Mouse (Mus musculus): ENCODE measurements around the gene Pop7.

Gene Pop7

GRCm38 (mm10) chr5:137527413-137527812 lies 25.1 kb upstream of the Pop7 start:
- DNase-seq: no peak

GRCm38 (mm10) chr5:137526192-137526936 lies 24.0 kb upstream of the Pop7 start:
- DNase-seq: peak; percentile 42

- no peak for DNase-seq
Measured at GRCm38 (mm10) chr5:137525511-137525910, 23.2 kb upstream of the Pop7 start.

DNA sequence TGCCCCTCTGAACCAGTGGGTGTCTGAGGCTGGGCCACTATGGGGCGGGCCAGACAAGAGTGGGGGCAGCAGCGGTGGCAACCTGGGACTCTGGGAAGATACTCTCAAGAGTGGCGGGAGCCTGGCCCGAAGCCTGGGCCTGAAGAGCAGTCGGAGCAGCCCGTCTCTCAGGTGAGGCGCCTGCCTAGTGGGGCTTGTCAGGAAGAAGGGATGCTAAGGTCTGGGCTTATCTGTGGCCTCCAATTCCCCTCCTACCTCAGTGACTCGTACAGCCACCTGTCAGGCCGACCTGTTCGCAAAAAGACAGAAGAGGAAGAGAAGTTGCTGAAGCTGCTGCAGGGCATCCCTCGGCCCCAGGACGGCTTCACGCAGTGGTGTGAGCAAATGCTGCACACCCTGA lies 22.4 kb upstream of the Pop7 start:
- DNase-seq: no peak

GRCm38 (mm10) chr5:137524251-137524515 lies 21.9 kb upstream of the Pop7 start:
- no peak for DNase-seq

DNA sequence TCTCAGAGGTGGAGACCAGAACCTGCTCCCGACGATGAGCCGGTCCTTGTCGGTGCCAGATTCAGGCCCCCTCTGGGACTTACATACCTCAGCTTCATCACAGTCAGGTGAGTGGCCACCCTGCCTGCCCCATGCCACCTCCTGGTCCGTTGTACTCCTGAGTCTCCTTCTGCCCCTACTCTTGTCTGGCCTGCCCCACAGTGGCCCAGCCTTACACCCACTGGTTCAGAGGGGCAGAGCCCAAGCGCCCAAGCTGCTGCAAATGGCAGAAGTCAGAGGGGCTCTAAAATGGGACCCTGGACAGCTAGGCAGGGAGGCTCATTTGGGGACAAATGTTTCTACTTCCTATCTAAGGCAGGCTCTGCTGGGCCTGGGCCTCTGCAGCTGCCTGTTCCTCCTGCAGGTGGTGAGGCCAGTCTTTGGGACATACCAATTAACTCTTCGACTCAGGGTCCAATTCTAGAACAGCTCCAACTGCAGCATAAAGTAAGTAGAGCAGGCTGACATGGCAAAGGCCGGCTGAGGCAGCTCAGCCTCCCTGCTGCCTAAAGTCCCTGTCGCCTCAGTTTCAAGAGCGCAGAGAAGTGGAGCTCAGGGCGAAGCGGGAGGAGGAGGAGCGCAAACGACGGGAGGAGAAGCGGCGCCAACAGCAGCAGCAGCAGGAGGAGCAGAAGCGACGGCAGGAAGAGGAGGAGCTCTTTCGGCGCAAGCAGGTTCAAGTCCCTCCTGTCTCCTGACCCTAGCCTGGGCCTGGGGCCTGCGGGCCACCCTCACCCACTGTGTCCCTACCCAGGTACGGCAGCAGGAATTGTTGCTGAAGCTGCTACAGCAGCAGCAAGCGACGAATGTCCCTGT lies 21.3 kb upstream of the Pop7 start:
- no peak for DNase-seq

DNA sequence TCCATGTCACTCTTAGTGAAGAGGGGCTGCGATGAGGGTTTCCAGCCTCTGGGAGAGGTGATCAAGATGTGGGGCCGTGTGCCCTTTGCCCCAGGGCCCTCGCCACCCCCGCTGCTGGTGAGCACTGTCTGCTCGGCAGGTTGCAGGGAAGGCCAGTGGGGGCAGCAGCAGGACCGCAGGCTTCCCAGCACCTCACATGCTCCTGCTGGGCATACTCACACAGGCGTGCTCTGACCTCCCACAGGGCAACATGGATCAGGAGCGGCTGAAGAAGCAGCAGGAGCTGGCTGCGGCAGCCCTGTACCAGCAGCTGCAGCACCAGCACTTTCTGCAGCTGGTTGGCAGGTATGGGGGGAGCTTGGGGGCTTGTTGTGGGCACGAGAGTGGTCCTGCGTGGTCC lies 20.4 kb upstream of the Pop7 start:
- DNase-seq: no peak

- DNase-seq: no peak
Measured at GRCm38 (mm10) chr5:137521861-137522260, 19.5 kb upstream of the Pop7 start.

DNA sequence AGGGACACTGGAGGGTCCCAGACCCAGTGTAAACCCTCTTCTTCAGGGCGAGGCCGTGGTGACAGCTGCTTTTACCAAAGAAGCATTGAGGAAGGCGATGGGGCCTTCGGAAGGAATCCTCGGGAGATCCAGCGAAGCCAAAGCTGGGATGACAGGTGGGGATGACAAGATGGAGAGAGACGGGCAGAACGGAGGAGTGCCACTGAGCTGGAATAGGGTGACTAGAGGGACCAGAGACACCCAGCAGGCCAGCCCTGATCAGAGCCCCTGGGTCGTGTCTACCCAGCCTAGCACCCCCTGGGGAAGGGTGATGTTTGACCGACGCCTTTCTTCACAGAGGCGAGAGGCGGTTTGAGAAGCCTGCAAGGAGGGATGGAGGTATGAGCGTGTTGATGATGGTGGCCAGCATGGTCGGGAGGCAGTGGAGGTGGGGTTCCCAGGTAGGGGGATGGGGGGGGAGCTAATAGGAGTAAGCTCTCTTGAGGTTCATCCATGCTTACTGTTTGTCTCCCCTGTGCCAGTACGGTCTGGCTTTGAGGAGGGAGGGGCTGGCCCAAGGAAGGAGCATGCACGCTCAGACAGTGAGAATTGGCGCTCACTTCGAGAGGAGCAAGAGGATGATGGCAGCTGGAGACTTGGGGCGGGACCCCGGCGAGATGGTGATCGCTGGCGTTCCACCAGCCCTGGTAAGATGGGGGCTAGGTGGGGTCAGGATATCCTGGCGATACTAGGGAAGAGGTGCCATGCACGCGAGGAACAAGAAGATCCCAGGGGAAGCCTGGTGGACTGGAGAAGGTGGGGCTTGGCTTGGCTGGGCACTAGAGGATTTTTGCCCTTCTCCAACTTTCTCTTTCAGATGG lies 17.6 kb upstream of the Pop7 start:
- no peak for DNase-seq

- DNase-seq: peak; percentile 45
Measured at GRCm38 (mm10) chr5:137518436-137518835, 16.1 kb upstream of the Pop7 start, which contains the start of gene Gigyf1. TSS of gene Gigyf1 (plus strand) at chr5:137518548.

GRCm38 (mm10) chr5:137514811-137515210 lies 12.5 kb upstream of the Pop7 start:
- DNase-seq: no peak

GRCm38 (mm10) chr5:137513951-137514721 lies 11.8 kb upstream of the Pop7 start:
- DNase-seq: no peak

- peak; percentile 37 for DNase-seq
Measured at GRCm38 (mm10) chr5:137512847-137513794, 10.8 kb upstream of the Pop7 start.

GRCm38 (mm10) chr5:137511706-137512105 lies 9.4 kb upstream of the Pop7 start:
- no peak for DNase-seq

DNA sequence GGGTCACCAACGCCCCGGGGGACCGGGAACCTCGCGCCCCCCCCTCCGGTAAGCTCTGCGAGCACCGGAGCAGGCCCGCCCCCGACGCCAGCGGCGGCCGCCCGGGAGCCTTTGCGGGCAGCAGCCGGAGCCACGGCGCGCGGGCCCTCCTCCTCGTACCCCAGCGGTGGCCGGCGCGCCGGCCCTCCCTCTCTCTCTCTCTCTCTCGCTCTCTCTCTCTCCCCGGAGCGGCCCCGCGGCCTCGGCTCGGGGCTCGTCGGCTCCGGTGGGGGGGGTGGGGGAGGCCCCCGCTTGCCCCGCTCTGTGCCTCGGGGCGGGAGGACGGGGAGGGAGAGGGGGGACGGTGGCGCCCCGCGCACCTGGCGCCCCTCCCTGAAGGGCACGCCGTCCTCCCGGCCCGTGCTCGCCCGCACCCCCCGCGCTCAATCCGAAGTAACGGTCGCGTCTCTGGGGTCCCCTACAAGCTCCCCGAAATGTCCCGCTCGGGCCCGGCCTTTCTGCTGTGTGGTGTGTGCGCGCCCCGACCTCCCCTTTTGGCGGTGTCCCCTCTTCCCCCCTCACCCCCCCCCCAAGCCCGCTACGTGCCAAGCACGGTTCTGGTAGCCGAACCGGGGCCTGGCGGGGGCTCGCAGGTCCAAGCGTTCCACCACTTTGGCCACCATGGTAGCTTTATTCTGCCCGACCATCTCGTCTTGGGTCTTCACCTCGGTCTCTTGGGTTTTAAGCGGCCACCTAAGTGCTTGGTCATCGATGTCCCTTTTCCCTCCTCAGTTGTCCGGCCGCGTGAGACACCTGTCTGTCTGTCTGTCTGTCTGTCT lies 8.5 kb upstream of the Pop7 start:
- DNase-seq: peak; percentile 46

DNA sequence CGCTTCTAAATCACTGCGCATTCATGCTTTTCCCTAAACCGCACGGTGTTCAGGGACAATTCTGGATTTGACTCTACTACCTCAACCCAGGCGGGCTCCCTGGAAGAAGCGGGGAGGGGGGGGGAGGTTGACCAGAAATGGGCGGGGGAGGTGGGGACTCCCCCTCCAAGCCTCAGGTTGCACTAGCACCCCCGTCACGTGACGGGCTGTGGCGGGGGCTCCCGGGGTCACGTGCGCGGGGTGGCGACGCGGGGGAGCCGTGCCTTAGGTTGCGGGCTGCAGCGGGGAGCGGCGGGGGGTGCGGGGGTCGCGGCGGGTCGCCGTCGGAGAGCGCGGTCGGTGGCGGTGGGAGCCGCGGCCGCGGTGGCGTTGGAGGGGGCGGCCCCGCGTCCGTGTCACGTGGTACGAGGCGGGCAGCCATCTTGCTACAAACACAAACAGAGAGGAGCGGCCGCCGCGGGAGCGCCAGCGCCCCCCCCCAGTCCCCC lies 7.7 kb upstream of the Pop7 start:
- DNase-seq: peak; percentile 79

DNA sequence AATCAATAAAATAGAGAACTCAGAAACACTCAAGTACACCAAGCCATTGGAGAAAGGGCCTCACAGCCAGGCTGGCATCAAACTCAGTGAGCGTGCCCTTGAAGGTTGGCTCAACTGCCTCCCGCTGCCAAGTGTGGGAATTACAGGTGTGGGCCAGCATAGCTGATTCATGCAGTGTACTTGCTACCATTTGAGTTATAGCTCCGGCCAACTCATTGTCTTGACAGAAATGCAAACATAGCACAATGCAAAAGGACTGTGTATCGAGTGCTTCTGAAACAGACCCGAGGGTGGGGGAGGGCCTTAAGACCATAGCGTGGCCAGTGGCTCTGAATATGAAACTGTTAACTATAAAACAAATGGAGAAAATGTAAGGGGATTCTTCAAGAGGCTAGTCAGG lies 1.7 kb upstream of the Pop7 start:
- no peak for DNase-seq

- DNase-seq: peak; percentile 84
Measured at GRCm38 (mm10) chr5:137502667-137503110, 371 bp upstream of the Pop7 start.

DNA sequence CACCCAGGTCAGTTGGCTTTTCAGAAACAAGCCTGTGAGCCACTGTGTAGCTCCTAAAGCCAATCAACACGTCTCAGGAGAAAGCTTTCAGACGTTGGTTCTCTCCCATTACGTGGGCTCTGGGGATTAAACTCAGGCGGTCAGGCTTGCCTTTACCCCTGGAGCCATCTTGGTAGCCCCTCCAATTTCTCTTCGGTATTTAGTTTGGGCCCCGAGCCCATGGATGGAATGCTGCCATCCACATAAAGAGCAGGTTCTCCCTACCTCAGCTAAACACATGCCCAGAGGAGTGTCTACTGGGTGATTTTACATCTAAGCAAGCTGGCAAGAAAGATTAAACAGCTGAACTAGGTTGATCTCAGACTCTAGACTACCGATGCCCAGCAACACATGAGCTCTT lies 2.1 kb downstream of the Pop7 start:
- DNase-seq: no peak

DNA sequence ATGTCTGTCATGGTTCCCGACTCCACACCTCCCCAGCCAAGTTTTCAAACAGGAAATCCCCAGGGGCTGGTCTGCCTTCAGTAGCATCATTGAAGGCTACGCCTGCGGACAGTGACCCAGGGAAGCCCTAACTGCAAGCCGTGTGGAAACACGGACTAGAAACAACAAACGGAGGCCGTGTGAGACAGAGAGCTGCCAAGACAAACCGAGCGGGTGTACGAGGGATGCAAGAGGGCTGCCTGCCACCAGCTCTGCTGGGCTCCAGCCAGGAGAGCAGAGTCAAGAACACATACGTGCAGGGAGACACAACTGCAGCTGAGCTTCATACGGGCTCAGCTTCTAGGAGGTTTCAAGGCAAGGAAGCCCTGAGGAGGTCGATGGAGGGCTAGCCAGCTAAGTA lies 8.5 kb downstream of the Pop7 start:
- DNase-seq: peak; percentile 23

All from right cerebral cortex, postnatal 14 days (tissue).